Mouse (Mus musculus): ENCODE results near the gene Glipr1. TPM values are rescaled to one million over a fixed set of nuclear protein-coding genes. Genes with fewer than 3 reads are reported as not detected.

Gene Glipr1
- polyA plus RNA-seq, 1 experiment from 2014 or later: 1.0 TPM

- 66% methylated on average over 10 of the region's 10 CpGs for WGBS
- H3K4me3 ChIP-seq: no peak overlapping the region
- no peaks in the 10 kb centered on the region for H3K27me3 ChIP-seq (ENCODE audit: poor library complexity, severe bottlenecking)
- no peak overlapping the region for H3K27ac ChIP-seq
- no peaks in the 10 kb centered on the region for H3K36me3 ChIP-seq (replicated peaks)
- peak; percentile 54 for DNase-seq (ENCODE audit: extremely low spot score, low spot score)
- H3K4me1 ChIP-seq: peaks cover 3% of the 10 kb centered on the region; the same call in 1 of the 2 replicates
- no peaks in the 10 kb centered on the region for H3K9me3 ChIP-seq
These were observed 45.0 kb downstream of the Glipr1 start for GRCm38 (mm10) chr10:111957271-111958045.

DNA sequence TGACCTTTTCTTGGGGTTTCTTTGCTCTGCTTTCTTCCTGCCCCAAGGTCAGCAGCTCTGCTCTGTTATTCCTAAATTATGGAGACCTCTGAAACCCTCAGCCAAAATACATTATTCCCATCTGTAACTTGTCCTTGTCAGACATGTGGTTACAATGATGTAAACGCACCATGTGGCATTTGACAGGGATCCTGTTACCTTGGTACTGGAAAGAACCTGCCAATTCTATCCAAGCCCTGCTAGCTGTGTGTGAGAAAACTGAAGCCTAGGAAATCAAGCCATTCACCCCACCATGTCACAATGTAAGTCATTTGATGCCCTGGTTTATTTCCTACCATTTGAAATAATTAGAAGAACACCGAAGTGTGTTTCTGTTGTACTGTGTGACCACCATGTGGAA, 46.6 kb downstream of the Glipr1 start:
- Histone ChIP-seq H3K27ac (no peak overlapping the region), H3K27me3 (ENCODE audit: poor library complexity, severe bottlenecking) (no peaks in the 10 kb centered on the region), H3K9me3 (no peaks in the 10 kb centered on the region), H3K4me3 (no peak overlapping the region), H3K4me1 (peaks cover 3% of the 10 kb centered on the region; the same call in 1 of the 2 replicates), H3K36me3 (replicated peaks) (no peaks in the 10 kb centered on the region)
- 81% methylated on average over 2 of the region's 2 CpGs for WGBS
- DNase-seq (ENCODE audit: extremely low spot score, low spot score): no peak

DNA sequence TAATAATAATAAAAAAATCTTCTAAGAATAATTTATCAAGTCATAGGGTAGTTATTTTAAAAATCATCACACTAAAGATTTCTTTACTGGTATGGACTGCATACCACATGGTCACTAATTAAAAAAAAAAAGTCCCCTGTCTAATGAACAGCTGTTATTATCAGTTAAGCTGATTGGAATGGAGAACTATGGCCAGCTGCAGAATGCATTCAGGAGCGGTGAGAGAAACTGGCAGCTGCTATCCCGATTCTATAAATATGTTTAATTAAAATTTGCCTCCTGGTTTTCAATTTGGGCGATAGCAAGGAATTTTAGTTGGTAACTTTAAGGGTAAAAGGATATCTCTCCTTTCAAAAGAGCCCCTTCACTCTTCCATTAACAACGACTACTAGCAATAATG, 53.4 kb downstream of the Glipr1 start:
- H3K4me3 ChIP-seq: no peak overlapping the region
- no peaks in the 10 kb centered on the region for H3K27me3 ChIP-seq (ENCODE audit: poor library complexity, severe bottlenecking)
- no peaks in the 10 kb centered on the region for H3K9me3 ChIP-seq
- no peaks in the 10 kb centered on the region for H3K36me3 ChIP-seq (replicated peaks)
- 32% methylated on average over 4 of the region's 4 CpGs for WGBS
- DNase-seq (ENCODE audit: extremely low spot score, low spot score): no peak
- peaks cover 12% of the 10 kb centered on the region for H3K4me1 ChIP-seq
- H3K27ac ChIP-seq: no peak overlapping the region

- no peaks in the 10 kb centered on the region for H3K36me3 ChIP-seq (replicated peaks)
- no peak for DNase-seq (ENCODE audit: extremely low spot score, low spot score)
- peaks cover 12% of the 10 kb centered on the region for H3K4me1 ChIP-seq
- H3K4me3 ChIP-seq: no peak overlapping the region
- WGBS: 88% methylated on average over 1 of the region's 1 CpGs
- no peaks in the 10 kb centered on the region for H3K9me3 ChIP-seq
- H3K27ac ChIP-seq: no peak overlapping the region
- H3K27me3 ChIP-seq (ENCODE audit: poor library complexity, severe bottlenecking): no peaks in the 10 kb centered on the region
These were observed 54.4 kb downstream of the Glipr1 start for GRCm38 (mm10) chr10:111948041-111948440.

DNA sequence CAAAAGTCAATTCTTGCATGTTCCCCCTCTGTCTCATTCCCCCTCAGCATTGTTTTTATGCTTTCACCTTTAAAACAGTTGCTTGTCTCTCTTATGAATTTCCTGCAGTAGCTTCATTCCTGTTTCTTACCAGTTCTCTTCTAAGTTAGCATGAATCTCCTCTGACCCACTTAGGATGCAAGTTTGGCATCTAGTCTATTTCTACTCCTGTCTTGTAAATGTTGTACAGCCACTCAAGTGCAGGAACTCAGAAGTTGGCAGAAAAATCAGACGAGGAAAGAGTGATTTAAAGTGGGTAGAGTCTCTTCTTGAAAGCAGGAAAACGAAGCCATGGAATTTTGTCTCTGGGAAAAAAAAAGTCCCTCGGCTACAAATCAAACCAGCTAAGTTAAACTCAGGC, 56.9 kb downstream of the Glipr1 start:
- WGBS: 77% methylated on average over 3 of the region's 3 CpGs
- no peak for DNase-seq (ENCODE audit: extremely low spot score, low spot score)
- no peak overlapping the region for H3K4me3 ChIP-seq
- H3K36me3 ChIP-seq (replicated peaks): no peaks in the 10 kb centered on the region
- H3K9me3 ChIP-seq: no peaks in the 10 kb centered on the region
- no peak overlapping the region for H3K27ac ChIP-seq
- peaks cover 12% of the 10 kb centered on the region for H3K4me1 ChIP-seq
- no peaks in the 10 kb centered on the region for H3K27me3 ChIP-seq (ENCODE audit: poor library complexity, severe bottlenecking)

DNA sequence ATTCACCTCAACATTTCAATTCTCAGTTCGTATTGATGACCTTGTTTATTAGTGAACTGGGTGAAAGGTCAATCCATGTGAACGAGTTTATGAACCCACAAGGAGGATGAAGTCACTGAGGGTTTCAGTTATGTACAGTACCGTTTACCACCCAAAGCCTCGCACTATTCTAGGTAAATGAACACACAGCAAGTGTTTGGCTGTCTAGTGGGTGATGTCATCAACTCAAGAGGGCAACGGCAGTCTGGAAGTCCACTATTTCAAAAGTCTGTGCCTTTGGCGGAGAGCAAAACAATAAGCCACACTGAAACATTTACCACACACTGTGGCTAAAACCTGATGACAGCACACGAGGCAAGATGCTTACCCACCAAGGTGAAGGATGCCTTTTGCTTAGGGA, 59.4 kb downstream of the Glipr1 start:
- 90% methylated on average over 7 of the region's 7 CpGs for WGBS
- Histone ChIP-seq H3K27me3 (ENCODE audit: poor library complexity, severe bottlenecking) (no peaks in the 10 kb centered on the region), H3K9me3 (no peaks in the 10 kb centered on the region), H3K4me1 (no peaks in the 10 kb centered on the region), H3K36me3 (replicated peaks) (no peaks in the 10 kb centered on the region), H3K27ac (no peak overlapping the region), H3K4me3 (no peak overlapping the region)
- no peak for DNase-seq (ENCODE audit: extremely low spot score, low spot score)

- DNase-seq (ENCODE audit: extremely low spot score, low spot score): no peak
- no peaks in the 10 kb centered on the region for H3K36me3 ChIP-seq (replicated peaks)
- H3K27me3 ChIP-seq (ENCODE audit: poor library complexity, severe bottlenecking): peaks cover 5% of the 10 kb centered on the region; the same call in 1 of the 2 replicates
- peaks cover 12% of the 10 kb centered on the region for H3K4me1 ChIP-seq
- 91% methylated on average over 5 of the region's 5 CpGs for WGBS
- no peaks in the 10 kb centered on the region for H3K9me3 ChIP-seq
- H3K27ac ChIP-seq: no peak overlapping the region
- no peak overlapping the region for H3K4me3 ChIP-seq
These were observed 65.3 kb downstream of the Glipr1 start for GRCm38 (mm10) chr10:111937146-111937534.

DNA sequence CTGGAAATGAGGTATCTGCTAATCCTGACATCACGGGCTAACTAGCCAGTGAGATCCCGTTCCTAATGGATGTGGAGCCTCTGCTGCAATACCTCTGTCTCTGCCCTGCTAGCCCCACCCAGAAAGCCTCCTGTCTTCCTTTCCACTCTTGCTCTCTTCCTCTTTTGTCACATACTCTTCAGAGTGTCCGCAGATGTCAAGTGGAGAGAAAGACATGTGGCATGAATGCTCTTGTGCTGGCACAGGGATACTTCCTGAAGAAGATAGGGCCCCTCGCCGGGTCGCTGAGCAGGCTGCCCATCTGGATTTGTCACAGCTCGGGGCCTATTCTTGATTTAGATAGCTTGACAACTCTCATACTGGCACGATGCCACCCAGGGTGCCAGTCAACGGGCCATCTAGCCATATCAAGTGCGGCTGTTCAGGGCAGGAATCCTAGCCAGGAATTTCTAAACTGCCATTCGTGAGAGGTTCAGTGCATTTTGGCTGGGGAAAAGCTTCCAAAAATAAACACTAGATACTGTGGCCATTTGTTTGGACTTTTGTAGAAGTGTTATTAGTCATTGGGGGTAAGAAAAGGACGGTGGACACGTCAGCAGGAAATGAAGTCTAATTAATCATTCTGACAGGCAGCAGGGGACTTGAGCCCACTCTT, 65.8 kb downstream of the Glipr1 start:
- peaks cover 17% of the 10 kb centered on the region for H3K4me1 ChIP-seq

DNA sequence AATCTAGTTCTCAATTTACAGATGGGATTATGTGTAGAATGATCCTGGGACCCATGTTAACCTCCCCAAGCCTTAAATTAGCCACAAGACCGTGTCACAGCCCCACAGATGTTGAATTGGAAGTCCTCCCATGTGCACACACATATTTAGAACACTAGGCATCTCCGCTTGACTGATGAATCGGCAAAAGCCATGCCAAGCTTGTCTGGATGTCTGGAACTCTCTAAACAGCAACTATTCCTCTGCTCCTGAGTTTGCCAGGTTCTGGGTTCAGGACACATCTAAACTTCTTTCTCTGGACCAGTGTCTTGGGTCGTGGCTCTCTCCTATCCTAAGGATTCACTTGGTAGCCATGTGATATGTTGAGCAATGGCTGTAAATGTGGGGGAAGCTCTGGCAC, 66.4 kb downstream of the Glipr1 start:
- Histone ChIP-seq H3K36me3 (replicated peaks) (no peaks in the 10 kb centered on the region), H3K4me3 (no peak overlapping the region), H3K9me3 (0 out of 2 replicates have a peak, but pooled peaks cover 4% of the 10 kb centered on the region), H3K27ac (no peak overlapping the region), H3K4me1 (peaks cover 17% of the 10 kb centered on the region), H3K27me3 (ENCODE audit: poor library complexity, severe bottlenecking) (peaks cover 14% of the 10 kb centered on the region)
- no peak for DNase-seq (ENCODE audit: extremely low spot score, low spot score)
- WGBS: 88% methylated on average over 4 of the region's 4 CpGs

More for the DNA sequence above, 65.8 kb downstream of the Glipr1 start:
- no peaks in the 10 kb centered on the region for H3K36me3 ChIP-seq (replicated peaks)
- H3K9me3 ChIP-seq: no peaks in the 10 kb centered on the region
- peaks cover 9% of the 10 kb centered on the region; the same call in 1 of the 2 replicates for H3K27me3 ChIP-seq (ENCODE audit: poor library complexity, severe bottlenecking)
- no peak overlapping the region for H3K27ac ChIP-seq
- DNase-seq (ENCODE audit: extremely low spot score, low spot score): no peak
- H3K4me3 ChIP-seq: no peak overlapping the region
- 89% methylated on average over 13 of the region's 13 CpGs for WGBS

Other genes starting within 250 kb of the Glipr1 start
- 60.4 and 64.8 TPM in 2 replicates for gene Krr1, start 30.0 kb downstream of the Glipr1 start, polyA plus RNA-seq (2016; fragmentation: Nextera tagmentation; extraction: Ambion mirVana)
- gene Glipr1l1, start 57.6 kb upstream of the Glipr1 start, polyA plus RNA-seq (2016; fragmentation: Nextera tagmentation; extraction: Ambion mirVana): not detected in 2 replicates
- gene Glipr1l2, start 80.7 kb upstream of the Glipr1 start, polyA plus RNA-seq (2016; fragmentation: Nextera tagmentation; extraction: Ambion mirVana): not detected in 2 replicates
- gene Glipr1l3, start 157.7 kb upstream of the Glipr1 start, polyA plus RNA-seq (2016; fragmentation: Nextera tagmentation; extraction: Ambion mirVana): not detected in 2 replicates
- 0.38 and 0.43 TPM in 2 replicates for gene Caps2, start 161.0 kb upstream of the Glipr1 start, polyA plus RNA-seq (2016; fragmentation: Nextera tagmentation; extraction: Ambion mirVana)

All from forebrain, embryonic 10.5 days (tissue).